8 mouse cellular contexts compared by ENCODE assay signal in genomic region chr6:122800640-122801300, GRCm38 (mm10). TPM values are rescaled to one million over a fixed set of nuclear protein-coding genes. Genes with fewer than 3 reads are reported as not detected.
A peak's percentile ranks its signal among the peaks of the same experiment; 100 is the strongest.
DNase-seq lines count a peak whose midpoint lies in the region; ATAC-seq and TF ChIP-seq lines count a peak whose summit lies in the region.

No protein-coding gene starts in this region.

- peaks cover 4% of the 10 kb centered on the region; the same call in 1 of the 2 replicates for H3K4me1 ChIP-seq in liver, adult 2 months (ENCODE audit: control insufficient read depth, insufficient read depth, low read length)
- H3K4me1 ChIP-seq in cortical plate, adult 2 months (ENCODE audit: control insufficient read depth, insufficient read depth, low read length), result no peaks in the 10 kb centered on the region
- H3K4me1 ChIP-seq in liver, embryonic 16.5 days (ENCODE audit: control insufficient read depth, low read depth, low read length), result peaks cover 18% of the 10 kb centered on the region
- peaks cover 13% of the 10 kb centered on the region; the same call in 1 of the 2 replicates for H3K4me1 ChIP-seq in stomach, embryonic 16.5 days (ENCODE audit: control insufficient read depth, insufficient read depth, low read length)

- no peaks in the 10 kb centered on the region for H3K36me3 ChIP-seq in liver, adult 2 months (ENCODE audit: control insufficient read depth, insufficient read depth, low read length)
- no peaks in the 10 kb centered on the region for H3K36me3 ChIP-seq in liver, embryonic 16.5 days (ENCODE audit: control insufficient read depth, insufficient read depth)
- no peaks in the 10 kb centered on the region for H3K36me3 ChIP-seq in stomach, embryonic 16.5 days (ENCODE audit: control insufficient read depth, insufficient read depth, low read length)

- TF ChIP-seq CTCF in liver, adult 2 months (IDR thresholded peaks at IDR 0.05; ENCODE audit: low read depth, low read length), result no peak
- TF ChIP-seq CTCF in cortical plate, adult 2 months (IDR thresholded peaks at IDR 0.05; ENCODE audit: extremely low read depth, insufficient read depth, low read length), result no peak

- no peak overlapping the region for H3K27ac ChIP-seq in liver, adult 2 months (replicated peaks; ENCODE audit: insufficient read depth, low read depth, low read length)
- peak overlapping the region; percentile 97 for H3K27ac ChIP-seq in cortical plate, adult 2 months (ENCODE audit: insufficient read depth, low read length)
- peak overlapping the region; percentile 83 for H3K27ac ChIP-seq in liver, embryonic 16.5 days (ENCODE audit: low read length)
- peak overlapping the region; percentile 37; the same call in 1 of the 2 replicates for H3K27ac ChIP-seq in stomach, embryonic 16.5 days (ENCODE audit: low read length)

- no peak for TF ChIP-seq POLR2A in liver, adult 2 months (IDR thresholded peaks at IDR 0.05; ENCODE audit: extremely low read depth, insufficient read depth, low read length)
- TF ChIP-seq POLR2A in cortical plate, adult 2 months (IDR thresholded peaks at IDR 0.05; ENCODE audit: extremely low read depth, insufficient read depth, low read length), result no peak; the same call in 1 of the 2 replicates

- WGBS in liver, adult 2 months, result 52% methylated on average over 10 of the region's 10 CpGs
- WGBS in liver, embryonic 16.5 days (ENCODE audit: insufficient replicate concordance), result 18% methylated on average over 10 of the region's 10 CpGs
- 42% methylated on average over 10 of the region's 10 CpGs for WGBS in stomach, embryonic 16.5 days

- no peaks in the 10 kb centered on the region for H3K9me3 ChIP-seq in liver, embryonic 16.5 days (replicated peaks; ENCODE audit: control insufficient read depth, low read length)
- no peaks in the 10 kb centered on the region for H3K9me3 ChIP-seq in stomach, embryonic 16.5 days (replicated peaks; ENCODE audit: control insufficient read depth, low read length)

- peak; percentile 46 for ATAC-seq in granulocyte monocyte progenitor cell, adult 5-6 weeks (replicated peaks; ENCODE audit: poor library complexity, severe bottlenecking)
- ATAC-seq in liver, embryonic 16.5 days (ENCODE audit: low read depth), result peak; percentile 3; the same call in 1 of the 2 replicates
- ATAC-seq in stomach, embryonic 16.5 days (ENCODE audit: insufficient read depth, low FRiP score), result peak; percentile 4; the same call in 1 of the 2 replicates

- peak overlapping the region; percentile 99 for H3K4me2 ChIP-seq in liver, embryonic 16.5 days (ENCODE audit: low read depth, low read length)
- peak overlapping the region; percentile 99 for H3K4me2 ChIP-seq in stomach, embryonic 16.5 days (ENCODE audit: low read depth, low read length)

- peaks cover 6% of the 10 kb centered on the region for H3K27me3 ChIP-seq in liver, adult 2 months (ENCODE audit: control insufficient read depth, insufficient read depth, low read length)
- H3K27me3 ChIP-seq in liver, embryonic 16.5 days (ENCODE audit: control insufficient read depth, insufficient read depth, low read depth, low read length), result no peaks in the 10 kb centered on the region
- no peaks in the 10 kb centered on the region for H3K27me3 ChIP-seq in stomach, embryonic 16.5 days (ENCODE audit: control insufficient read depth, insufficient read depth, low read length)

- peak overlapping the region; percentile 66 for H3K4me3 ChIP-seq in liver, adult 2 months (ENCODE audit: insufficient read depth, low read depth, low read length)
- H3K4me3 ChIP-seq in cortical plate, adult 2 months (ENCODE audit: insufficient read depth, low read length), result peak overlapping the region; percentile 76
- peak overlapping the region; percentile 79 for H3K4me3 ChIP-seq in liver, embryonic 16.5 days (ENCODE audit: low read depth, low read length)
- peak overlapping the region; percentile 58 for H3K4me3 ChIP-seq in stomach, embryonic 16.5 days (replicated peaks; ENCODE audit: low read length)

- no peaks in the 10 kb centered on the region for H3K79me2 ChIP-seq in liver, adult 2 months (ENCODE audit: control insufficient read depth, insufficient read depth, low read length)

- DNase-seq in liver, adult 2 months (ENCODE audit: extremely low read depth, low read depth, low spot score), result no peak
- no peak for DNase-seq in liver
- no peak for DNase-seq in thymus, postnatal 10 days (ENCODE audit: low spot score in 2 of 2)
- DNase-seq in cerebellum, adult 8-10 months, result no peak

- H3K9ac ChIP-seq in liver, adult 2 months (ENCODE audit: low read depth, low read length), result peak overlapping the region; percentile 11; the same call in 1 of the 2 replicates
- peak overlapping the region; percentile 87 for H3K9ac ChIP-seq in liver, embryonic 16.5 days (ENCODE audit: low read depth, low read length)
- H3K9ac ChIP-seq in stomach, embryonic 16.5 days (ENCODE audit: low read length), result peak overlapping the region; percentile 79

RNA-seq across cellular contexts. Expression of gene Slc2a3, which starts 0.7 kb away (rescaled TPM):
- total RNA-seq in liver, adult 2 months (2014; rRNA removed), result 0.28 and 0.40 TPM in 2 replicates
- polyA plus RNA-seq in liver, adult 2 months (2012; rRNA removed), result 0.22 and 0.66 TPM in 2 replicates
- polyA plus RNA-seq in cortical plate, adult 2 months (2012; rRNA removed), result 100 and 101 TPM in 2 replicates
- total RNA-seq in granulocyte monocyte progenitor cell, adult 5-6 weeks (2014; fragmentation: Nextera tagmentation), result 4.7 and 6.5 TPM in 2 replicates
- 8.4 and 8.8 TPM in 2 replicates for total RNA-seq in granulocyte monocyte progenitor cell, adult 5-6 weeks (2017)
- 12.2 and 13.0 TPM in 2 replicates for polyA plus RNA-seq in liver, embryonic 16.5 days (2015; fragmentation: Nextera tagmentation; extraction: Ambion mirVana)
- polyA plus RNA-seq in stomach, embryonic 16.5 days (2015; fragmentation: Nextera tagmentation; extraction: Ambion mirVana), result 11.2 and 12.1 TPM in 2 replicates

RNA-seq across cellular contexts. Expression of gene Foxj2, which starts 18.9 kb away (rescaled TPM):
- 1.7 and 2.3 TPM in 2 replicates for total RNA-seq in liver, adult 2 months (2014; rRNA removed)
- polyA plus RNA-seq in liver, adult 2 months (2012; rRNA removed), result 3.1 and 3.3 TPM in 2 replicates
- 12.7 and 13.1 TPM in 2 replicates for polyA plus RNA-seq in cortical plate, adult 2 months (2012; rRNA removed)
- total RNA-seq in granulocyte monocyte progenitor cell, adult 5-6 weeks (2014; fragmentation: Nextera tagmentation), result 5.2 and 8.1 TPM in 2 replicates
- total RNA-seq in granulocyte monocyte progenitor cell, adult 5-6 weeks (2017), result 1.6 and 3.5 TPM in 2 replicates
- polyA plus RNA-seq in liver, embryonic 16.5 days (2015; fragmentation: Nextera tagmentation; extraction: Ambion mirVana), result 1.3 and 1.5 TPM in 2 replicates
- 5.2 and 5.9 TPM in 2 replicates for polyA plus RNA-seq in stomach, embryonic 16.5 days (2015; fragmentation: Nextera tagmentation; extraction: Ambion mirVana)

RNA-seq across cellular contexts. Expression of gene C3ar1, which starts 55.2 kb away (rescaled TPM):
- 1.5 and 1.6 TPM in 2 replicates for total RNA-seq in liver, adult 2 months (2014; rRNA removed)
- polyA plus RNA-seq in liver, adult 2 months (2012; rRNA removed), result 0.66 and 0.99 TPM in 2 replicates
- 1.5 and 1.7 TPM in 2 replicates for polyA plus RNA-seq in cortical plate, adult 2 months (2012; rRNA removed)
- not detected in 2 replicates for total RNA-seq in granulocyte monocyte progenitor cell, adult 5-6 weeks (2014; fragmentation: Nextera tagmentation)
- total RNA-seq in granulocyte monocyte progenitor cell, adult 5-6 weeks (2017), result 0.04 and 0.10 TPM in 2 replicates
- 0.99 and 1.1 TPM in 2 replicates for polyA plus RNA-seq in liver, embryonic 16.5 days (2015; fragmentation: Nextera tagmentation; extraction: Ambion mirVana)
- 2.5 and 3.2 TPM in 2 replicates for polyA plus RNA-seq in stomach, embryonic 16.5 days (2015; fragmentation: Nextera tagmentation; extraction: Ambion mirVana)

Comparison
In these comparisons a context has a peak if more than half of its experiments do, and no peak if none do; other contexts are left out.
1. H3K9ac ChIP-seq: peak in every context shown above with its lines; median percentile 87 in liver, embryonic 16.5 days; 79 in stomach, embryonic 16.5 days; 11 in liver, adult 2 months.